ENCODE assay signal across 8 mouse cellular contexts in the genomic region with DNA sequence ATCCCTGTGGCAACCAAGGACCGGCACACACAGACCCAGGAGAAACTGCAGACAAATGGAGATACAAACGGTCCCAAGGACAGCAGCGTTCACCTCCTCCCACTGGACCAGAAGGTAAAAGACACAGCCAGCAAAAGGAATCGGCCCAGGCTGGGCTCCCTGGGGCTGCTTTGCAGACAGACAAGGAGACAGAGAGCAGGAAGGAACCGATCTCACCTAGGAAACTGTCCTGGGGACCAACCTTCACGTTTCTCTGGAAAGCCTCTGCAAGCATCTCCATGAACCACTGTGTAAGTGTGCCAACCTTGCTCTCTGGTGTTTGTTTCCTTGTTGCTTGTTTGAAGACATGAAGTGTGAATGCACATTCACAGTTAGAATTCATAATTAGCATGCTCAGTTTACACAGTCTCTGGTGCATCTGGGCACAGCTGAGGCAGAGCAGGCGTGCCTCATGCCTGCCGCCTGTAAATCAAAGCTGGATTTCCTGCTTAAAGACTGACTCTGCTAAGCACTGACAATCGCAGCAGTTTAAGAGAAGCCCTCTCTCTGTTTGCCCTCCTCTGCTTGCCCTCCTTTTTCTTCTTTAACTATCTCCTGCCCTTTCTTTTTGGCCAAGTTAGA. TPM values are rescaled to one million over a fixed set of nuclear protein-coding genes. Genes with fewer than 3 reads are reported as not detected.
DNase-seq lines count a peak whose midpoint lies in the region; ATAC-seq lines count a peak whose summit lies in the region.

No protein-coding gene starts in this region.

- no peaks in the 10 kb centered on the region for H3K27me3 ChIP-seq in heart, embryonic 15.5 days
- H3K27me3 ChIP-seq in liver, embryonic 13.5 days: 0 out of 2 replicates have a peak, but pooled peaks cover 3% of the 10 kb centered on the region
- H3K27me3 ChIP-seq in stomach, embryonic 15.5 days (replicated peaks): no peaks in the 10 kb centered on the region

- H3K4me2 ChIP-seq in heart, embryonic 15.5 days: peak overlapping the region; percentile 59
- peak overlapping the region; percentile 32 for H3K4me2 ChIP-seq in liver, embryonic 13.5 days
- peak overlapping the region; percentile 51 for H3K4me2 ChIP-seq in stomach, embryonic 15.5 days

- H3K4me3 ChIP-seq in brown adipose tissue, adult 24 weeks (ENCODE audit: insufficient read depth, low read depth, low read length): peak overlapping the region; percentile 58
- H3K4me3 ChIP-seq in heart, embryonic 15.5 days: peak overlapping the region; percentile 52
- H3K4me3 ChIP-seq in liver, embryonic 13.5 days (replicated peaks): peak overlapping the region; percentile 33
- H3K4me3 ChIP-seq in stomach, embryonic 15.5 days (replicated peaks): peak overlapping the region; percentile 39

- ATAC-seq in heart, embryonic 15.5 days (replicated peaks; ENCODE audit: insufficient number of reproducible peaks, insufficient read depth, low FRiP score, low read depth): no peak
- no peak for ATAC-seq in liver, embryonic 13.5 days (ENCODE audit: low read depth)
- ATAC-seq in stomach, embryonic 15.5 days (ENCODE audit: insufficient read depth, low FRiP score, low read depth): no peak
- no peak for ATAC-seq in erythroblast, adult 5-6 weeks (replicated peaks; ENCODE audit: low FRiP score, poor library complexity, severe bottlenecking)

- H3K27ac ChIP-seq in brown adipose tissue, adult 24 weeks (replicated peaks; ENCODE audit: low read depth, low read length): peak overlapping the region; percentile 60
- peak overlapping the region; percentile 89 for H3K27ac ChIP-seq in heart, embryonic 15.5 days
- H3K27ac ChIP-seq in liver, embryonic 13.5 days: peak overlapping the region; percentile 57
- peak overlapping the region; percentile 67 for H3K27ac ChIP-seq in stomach, embryonic 15.5 days

- 4% methylated on average over 9 of the region's 9 CpGs for WGBS in heart, embryonic 15.5 days
- 15% methylated on average over 9 of the region's 9 CpGs for WGBS in liver, embryonic 13.5 days (ENCODE audit: insufficient replicate concordance)
- under 1% methylated on average over 9 of the region's 9 CpGs for WGBS in stomach, embryonic 15.5 days

- peak overlapping the region; percentile 68 for H3K9ac ChIP-seq in heart, embryonic 15.5 days
- no peak overlapping the region for H3K9ac ChIP-seq in liver, embryonic 13.5 days
- H3K9ac ChIP-seq in stomach, embryonic 15.5 days: peak overlapping the region; percentile 11; the same call in 1 of the 2 replicates

- H3K4me1 ChIP-seq in brown adipose tissue, adult 24 weeks (ENCODE audit: control insufficient read depth, insufficient read depth, insufficient read length, low read length): peaks cover 10% of the 10 kb centered on the region
- peaks cover 45% of the 10 kb centered on the region for H3K4me1 ChIP-seq in heart, embryonic 15.5 days (replicated peaks)
- peaks cover 5% of the 10 kb centered on the region; the same call in 1 of the 2 replicates for H3K4me1 ChIP-seq in liver, embryonic 13.5 days (replicated peaks)
- H3K4me1 ChIP-seq in stomach, embryonic 15.5 days: peaks cover 14% of the 10 kb centered on the region; the same call in 1 of the 2 replicates

- H3K9me3 ChIP-seq in heart, embryonic 15.5 days (replicated peaks): no peaks in the 10 kb centered on the region
- H3K9me3 ChIP-seq in liver, embryonic 13.5 days (replicated peaks): no peaks in the 10 kb centered on the region
- H3K9me3 ChIP-seq in stomach, embryonic 15.5 days: no peaks in the 10 kb centered on the region

- no peaks in the 10 kb centered on the region for H3K36me3 ChIP-seq in heart, embryonic 15.5 days
- no peaks in the 10 kb centered on the region for H3K36me3 ChIP-seq in liver, embryonic 13.5 days
- H3K36me3 ChIP-seq in stomach, embryonic 15.5 days: no peaks in the 10 kb centered on the region

- DNase-seq in adrenal gland, postnatal 10 days: peak; percentile 39
- DNase-seq in adrenal gland, adult 8-10 months: no peak
- no peak for DNase-seq in liver, embryonic 13.5 days
- DNase-seq in urinary bladder, postnatal 36 days (ENCODE audit: low spot score in 2 of 2): no peak

RNA-seq across cellular contexts. Expression of a gene that starts 1.0 kb away (rescaled TPM):
- total RNA-seq in adrenal gland, postnatal 10 days (2021): 10 to 100 TPM; 60.7 to 82.4 TPM
- total RNA-seq in adrenal gland, adult 8-10 months (2022): 100 to 1,000 TPM in 1 of 4 experiments, 10 to 100 TPM in 3; 27.8 to 133 (median 47.9) TPM
- 96.4 and 96.5 TPM in 2 replicates for polyA plus RNA-seq in brown adipose tissue, adult 24 weeks (2012; ENCODE audit: insufficient read depth, insufficient read length, missing spikeins)
- polyA plus RNA-seq in heart, embryonic 15.5 days (2015; fragmentation: Nextera tagmentation; extraction: Ambion mirVana): 110 and 113 TPM in 2 replicates
- polyA plus RNA-seq in liver, embryonic 13.5 days (2015; fragmentation: Nextera tagmentation; extraction: Ambion mirVana): 7.5 and 10.7 TPM in 2 replicates
- polyA plus RNA-seq in stomach, embryonic 15.5 days (2015; fragmentation: Nextera tagmentation; extraction: Ambion mirVana): 93.9 and 98.3 TPM in 2 replicates
- total RNA-seq in erythroblast, adult 5-6 weeks (2015; ENCODE audit: low replicate concordance): 1.3 TPM in 1 of 2 replicates, not detected in the other
- total RNA-seq in erythroblast, adult 5-6 weeks (2017; ENCODE audit: low replicate concordance): not detected in 2 replicates
